Mouse (Mus musculus) myocyte (in vitro differentiated cells): ENCODE data around the gene Armcx1.

Experiments used
- CEBPB ChIP-seq: IDR thresholded peaks from 2 replicates; pipeline ENCODE4 v1.6.1; 2011; ENCODE audit warnings: mild to moderate bottlenecking, moderate library complexity; ENCODE audit not compliant: poor library complexity, insufficient read depth, severe bottlenecking
- E2F4 ChIP-seq: IDR thresholded peaks from one replicate; pipeline ENCODE4 v1.6.1; 2011; ENCODE audit warnings: mild to moderate bottlenecking, control low read depth, moderate library complexity; ENCODE audit not compliant: insufficient read depth
- MAX ChIP-seq: IDR thresholded peaks from one replicate; pipeline ENCODE4 v1.6.1; 2011; ENCODE audit warnings: low read depth, mild to moderate bottlenecking, control low read depth
- MYOD1 ChIP-seq, 3 experiments: IDR thresholded peaks; one replicate each; pipeline ENCODE4 v1.6.1; 2011; ENCODE audit warnings: control low read depth in 2 of 3, low read depth in 2 of 3, mild to moderate bottlenecking in 2 of 3, moderate library complexity in 1 of 3; ENCODE audit not compliant: insufficient read length in 2 of 3, control insufficient read depth in 1 of 3
- POLR2A ChIP-seq: IDR thresholded peaks from one replicate; pipeline ENCODE4 v1.6.1; 2011; ENCODE audit warnings: low read depth, mild to moderate bottlenecking, control low read depth, moderate library complexity; ENCODE audit not compliant: insufficient read length
- POLR2AphosphoS2 ChIP-seq: IDR thresholded peaks from one replicate; pipeline ENCODE4 v1.6.1; 2011; ENCODE audit warnings: low read depth, control low read depth; ENCODE audit not compliant: insufficient read length
- TCF12 ChIP-seq: IDR thresholded peaks from one replicate; pipeline ENCODE4 v1.6.1; 2011; ENCODE audit warnings: mild to moderate bottlenecking, control low read depth; ENCODE audit not compliant: poor library complexity, insufficient read depth, severe bottlenecking
- TCF3 ChIP-seq: IDR thresholded peaks from one replicate; pipeline ENCODE4 v1.6.1; 2011; ENCODE audit warnings: low read depth, control low read depth; ENCODE audit not compliant: insufficient read length
- USF1 ChIP-seq: IDR thresholded peaks from one replicate; pipeline ENCODE4 v1.6.1; 2011; ENCODE audit warnings: low read depth, mild to moderate bottlenecking, control low read depth, moderate library complexity

DNA sequence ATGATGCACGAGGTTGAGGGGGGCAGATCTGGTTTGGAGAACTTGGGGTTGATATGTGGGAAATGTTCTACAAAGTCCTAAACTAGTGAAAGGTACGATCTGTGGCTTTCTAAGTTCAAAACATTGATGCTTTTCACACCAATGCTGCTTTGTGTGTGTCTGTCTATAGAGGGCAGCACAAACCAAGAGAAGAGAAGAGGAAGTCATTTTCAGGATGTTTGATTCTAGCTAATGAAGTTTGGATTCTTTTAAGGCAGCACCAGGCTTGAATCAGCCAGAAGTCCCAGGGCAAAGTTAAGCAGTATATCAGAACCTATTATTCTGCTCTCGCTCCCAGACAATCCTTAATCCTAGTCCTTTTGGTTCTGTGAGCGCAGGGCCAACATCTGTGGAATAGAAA, 12.0 kb downstream of the Armcx1 start:
- TF ChIP-seq MAX, result no peak
- no peak for TF ChIP-seq POLR2A
- no peak for TF ChIP-seq MYOD1 (IDR thresholded peaks at IDR 0.05; ENCODE audit: control insufficient read depth in 1 of 3, insufficient read length in 2 of 3, low read depth in 2 of 3)
- TF ChIP-seq CEBPB, result no peak
- TF ChIP-seq TCF12, result no peak
- no peak for TF ChIP-seq POLR2AphosphoS2
- no peak for TF ChIP-seq E2F4
- no peak for TF ChIP-seq USF1
- no peak for TF ChIP-seq TCF3
